8 mouse cellular contexts compared by ENCODE assay signal in the genomic region with DNA sequence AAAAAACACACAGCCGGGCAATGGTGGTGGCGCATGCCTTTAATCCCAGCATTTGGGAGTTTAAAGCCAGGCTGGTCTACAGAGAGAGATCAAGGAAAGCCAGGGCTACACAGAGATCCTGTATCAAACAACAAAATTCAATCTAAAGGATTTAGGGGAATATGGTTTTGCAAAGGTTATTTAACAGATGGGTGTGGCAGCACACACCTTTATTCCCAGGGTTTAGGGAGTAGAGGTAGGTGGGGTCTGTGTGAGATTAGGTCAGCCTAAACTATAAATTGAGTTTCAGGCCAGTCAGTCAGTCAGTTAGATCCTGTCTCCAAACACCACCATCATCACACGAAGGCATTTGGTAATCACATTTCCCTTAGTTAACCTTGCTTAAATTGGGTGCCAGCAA. TPM values are rescaled to one million over a fixed set of nuclear protein-coding genes. Genes with fewer than 3 reads are reported as not detected.
A peak's percentile ranks its signal among the peaks of the same experiment; 100 is the strongest.
DNase-seq lines count a peak whose midpoint lies in the region; ATAC-seq and TF ChIP-seq lines count a peak whose summit lies in the region.

A gene (plus strand): TSS at position 301 of the 400 bp plus-strand sequence.

- H3K27me3 ChIP-seq in testis, adult 2 months (ENCODE audit: control insufficient read depth, insufficient read depth, low read length), result no peaks in the 10 kb centered on the region
- H3K27me3 ChIP-seq in erythroblast, embryonic 14.5 days (ENCODE audit: control insufficient read depth), result no peaks in the 10 kb centered on the region
- H3K27me3 ChIP-seq in limb, embryonic 13.5 days, result no peaks in the 10 kb centered on the region
- H3K27me3 ChIP-seq in small intestine, adult 2 months (ENCODE audit: control insufficient read depth, insufficient read depth, low read length), result no peaks in the 10 kb centered on the region

- H3K4me2 ChIP-seq in limb, embryonic 13.5 days (replicated peaks), result peak within 1 kb of the TSS; percentile 61

- no peak for TF ChIP-seq CTCF in testis, adult 2 months (IDR thresholded peaks at IDR 0.05; ENCODE audit: control insufficient read depth, insufficient read depth, insufficient replicate concordance, low read depth, low read length)
- TF ChIP-seq CTCF in small intestine, adult 2 months (IDR thresholded peaks at IDR 0.05; ENCODE audit: extremely low read depth, insufficient read length, insufficient replicate concordance, low read depth, low read length), result no peak

- intact Hi-C loops in heart, postnatal 25 days (cut with DNase I), result no loop called here

- H3K4me1 ChIP-seq in testis, adult 2 months (ENCODE audit: control insufficient read depth, insufficient read depth, low read length), result peaks cover 2% of the 10 kb centered on the region
- peaks cover 32% of the 10 kb centered on the region for H3K4me1 ChIP-seq in erythroblast, embryonic 14.5 days (ENCODE audit: control insufficient read depth)
- H3K4me1 ChIP-seq in limb, embryonic 13.5 days, result peaks cover 12% of the 10 kb centered on the region
- peaks cover 2% of the 10 kb centered on the region; the same call in 1 of the 2 replicates for H3K4me1 ChIP-seq in small intestine, adult 2 months (ENCODE audit: control insufficient read depth, insufficient read depth, insufficient read length, low read length)

- WGBS in limb, embryonic 13.5 days, result 92% methylated on average over 3 of the region's 3 CpGs
- 93% methylated on average over 3 of the region's 3 CpGs for WGBS in small intestine, adult 2 months

- peaks cover 3% of the 10 kb centered on the region; the same call in 1 of the 2 replicates for H3K36me3 ChIP-seq in testis, adult 2 months (ENCODE audit: control insufficient read depth, insufficient read depth, low read length)
- H3K36me3 ChIP-seq in erythroblast, embryonic 14.5 days (ENCODE audit: control insufficient read depth), result peaks cover 27% of the 10 kb centered on the region
- peaks cover 18% of the 10 kb centered on the region for H3K36me3 ChIP-seq in limb, embryonic 13.5 days
- peaks cover 11% of the 10 kb centered on the region for H3K36me3 ChIP-seq in small intestine, adult 2 months (ENCODE audit: control insufficient read depth, insufficient read depth, low read length)

- no peak for TF ChIP-seq POLR2A in testis, adult 2 months (IDR thresholded peaks at IDR 0.05; ENCODE audit: control insufficient read depth, low read depth, low read length)
- no peak for TF ChIP-seq POLR2A in small intestine, adult 2 months (IDR thresholded peaks at IDR 0.05; ENCODE audit: low read depth, low read length)

- peak within 1 kb of the TSS; percentile 99 for H3K27ac ChIP-seq in testis, adult 2 months (ENCODE audit: control insufficient read depth, insufficient read depth, low read depth, low read length)
- H3K27ac ChIP-seq in limb, embryonic 13.5 days, result 0 out of 2 replicates have a peak within 1 kb of the TSS, but pooled peaks have one; percentile 74
- H3K27ac ChIP-seq in small intestine, adult 2 months (ENCODE audit: insufficient read depth, low read depth, low read length), result peak within 1 kb of the TSS; percentile 35; the same call in 1 of the 2 replicates

- H3K9me3 ChIP-seq in erythroblast, embryonic 14.5 days (ENCODE audit: control insufficient read depth, low read length), result no peaks in the 10 kb centered on the region
- H3K9me3 ChIP-seq in limb, embryonic 13.5 days, result no peaks in the 10 kb centered on the region

- DNase-seq in testis, postnatal 10 days (ENCODE audit: low spot score), result no peak
- DNase-seq in heart, postnatal 25 days (ENCODE audit: low spot score), result no peak
- no peak for DNase-seq in thymus, postnatal 36 days
- DNase-seq in urinary bladder, postnatal 36 days (ENCODE audit: low spot score in 2 of 2), result no peak

- no peak for ATAC-seq in limb, embryonic 13.5 days (ENCODE audit: low FRiP score, low read depth)

- H3K9ac ChIP-seq in limb, embryonic 13.5 days, result 0 out of 2 replicates have a peak within 1 kb of the TSS, but pooled peaks have one; percentile 40

- peak within 1 kb of the TSS; percentile 99 for H3K4me3 ChIP-seq in testis, adult 2 months (ENCODE audit: control insufficient read depth, low read depth, low read length)
- H3K4me3 ChIP-seq in erythroblast, embryonic 14.5 days (replicated peaks), result peak within 1 kb of the TSS; percentile 90
- peak within 1 kb of the TSS; percentile 96 for H3K4me3 ChIP-seq in limb, embryonic 13.5 days
- no peak within 1 kb of the TSS for H3K4me3 ChIP-seq in small intestine, adult 2 months (ENCODE audit: low read depth, low read length)

RNA-seq across cellular contexts. Expression of the gene that starts here (rescaled TPM):
- 341 and 429 TPM in 2 replicates for polyA plus RNA-seq in testis, adult 2 months (2012; rRNA removed)
- polyA plus RNA-seq in erythroblast, embryonic 14.5 days (2012), result 27.8 and 29.0 TPM in 2 replicates
- 10 to 100 TPM; 50.7 to 55.6 TPM for total RNA-seq in heart, postnatal 25 days (2021)
- polyA plus RNA-seq in limb, embryonic 13.5 days (2015; fragmentation: Nextera tagmentation; extraction: Ambion mirVana), result 139 TPM in 2 replicates
- 19.7 and 36.0 TPM in 2 replicates for polyA plus RNA-seq in small intestine, adult 2 months (2012; rRNA removed)

Comparison
In these comparisons a context has a peak if more than half of its experiments do, and no peak if none do; other contexts are left out.
1. H3K27ac ChIP-seq: peak in every context shown above with its lines; median percentile 99 in testis, adult 2 months; 74 in limb, embryonic 13.5 days; 35 in small intestine, adult 2 months.